Mouse (Mus musculus) testis, adult 2 months (tissue): Measurements from ENCODE around the gene Ttc7.

Source experiments
- CTCF ChIP-seq: fragments of 200-500 bp; IDR thresholded peaks from 2 replicates; pipeline ENCODE4 v1.5.1; 2012; ENCODE audit warnings: low read depth, mild to moderate bottlenecking, inconsistent platforms, low read length, moderate library complexity; ENCODE audit not compliant: control insufficient read depth, insufficient read depth, insufficient replicate concordance
- POLR2A ChIP-seq: fragments of 200-500 bp; IDR thresholded peaks from 2 replicates; pipeline ENCODE4 v1.6.1; 2012; ENCODE audit warnings: low read depth, mild to moderate bottlenecking, inconsistent platforms, low read length, moderate library complexity; ENCODE audit not compliant: control insufficient read depth

DNA sequence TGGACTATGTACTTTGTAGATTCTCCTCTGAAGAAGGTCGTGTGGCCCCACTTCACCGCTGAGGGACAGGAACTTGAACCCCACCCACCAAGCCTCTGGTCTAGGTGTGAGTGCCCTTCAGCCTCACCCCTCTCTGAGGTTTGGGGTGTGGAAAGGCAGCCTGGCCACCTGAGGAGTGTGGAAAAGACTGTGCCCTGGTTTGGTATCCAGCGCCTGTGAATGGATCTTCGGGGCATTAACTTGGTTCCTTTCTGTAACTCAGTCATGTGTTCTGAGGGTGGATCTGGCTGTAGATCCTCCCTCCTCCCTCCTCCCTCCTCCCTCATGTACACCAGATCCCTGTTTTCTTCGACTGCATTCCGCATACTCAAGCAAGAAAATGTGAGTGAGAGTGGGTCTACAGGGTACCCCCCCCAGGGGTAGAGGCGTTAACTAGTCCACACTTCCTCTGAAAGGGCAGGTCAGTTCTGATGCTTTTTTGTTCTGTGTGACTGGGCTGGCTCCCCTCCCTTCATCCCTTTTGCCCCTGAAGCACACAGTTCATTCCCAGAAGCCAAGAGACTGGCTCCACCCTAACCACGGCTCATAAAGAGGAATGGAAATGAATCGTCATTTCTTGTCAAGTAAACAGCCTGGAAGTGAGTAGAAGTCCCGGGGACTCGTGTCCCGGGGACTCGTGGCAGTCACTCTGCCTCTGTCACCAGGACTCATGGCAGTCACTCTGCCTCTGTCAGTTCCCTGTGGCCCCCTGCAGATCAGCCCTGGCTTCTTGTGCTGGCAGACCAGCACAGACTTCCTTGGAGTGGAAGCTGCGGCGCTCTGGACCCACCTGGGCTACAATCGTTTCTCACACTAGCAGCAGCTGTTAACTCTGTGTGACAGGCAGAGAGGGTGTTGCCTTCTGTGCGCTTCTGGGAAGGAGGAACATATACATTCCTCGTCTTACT, 30.5 kb downstream of the Ttc7 start:
- no peak for TF ChIP-seq CTCF
- no peak for TF ChIP-seq POLR2A
